Mouse (Mus musculus) spleen, postnatal 4 days (tissue): ENCODE results near the gene Hmx2.

ENCODE experiments used
- DNase-seq, 2 experiments: peaks; one replicate each; pipeline ENCODE4 v3.0.0; 2022; ENCODE audit warnings: low spot score in 2 of 2

The Hmx2 gene

GRCm38 (mm10) chr7:131556541-131557271 is 8.1 kb downstream of the Hmx2 start:
- no peak for DNase-seq

GRCm38 (mm10) chr7:131557751-131558150 is 9.2 kb downstream of the Hmx2 start:
- DNase-seq: no peak

- peak; percentile 87 to 90 for DNase-seq
These were observed 11.6 kb downstream of the Hmx2 start, which contains the start of gene Bub3 for GRCm38 (mm10) chr7:131559986-131560696. TSS of gene Bub3 (plus strand) at chr7:131560222.

GRCm38 (mm10) chr7:131560697-131561042 is 12.1 kb downstream of the Hmx2 start:
- DNase-seq: no peak

- no peak for DNase-seq
These were observed 26.7 kb downstream of the Hmx2 start for GRCm38 (mm10) chr7:131575246-131575645.

GRCm38 (mm10) chr7:131582178-131582577 is 33.6 kb downstream of the Hmx2 start:
- no peak for DNase-seq

GRCm38 (mm10) chr7:131585551-131585950 is 37.0 kb downstream of the Hmx2 start:
- DNase-seq: no peak

GRCm38 (mm10) chr7:131597779-131598482 is 49.4 kb downstream of the Hmx2 start:
- no peak for DNase-seq

GRCm38 (mm10) chr7:131598483-131598824 is 49.9 kb downstream of the Hmx2 start:
- no peak for DNase-seq

GRCm38 (mm10) chr7:131602106-131602505 is 53.5 kb downstream of the Hmx2 start:
- no peak for DNase-seq

GRCm38 (mm10) chr7:131603186-131603585 is 54.6 kb downstream of the Hmx2 start:
- no peak for DNase-seq

GRCm38 (mm10) chr7:131604946-131605345 is 56.4 kb downstream of the Hmx2 start:
- no peak for DNase-seq

- DNase-seq: no peak
These were observed 56.9 kb downstream of the Hmx2 start for GRCm38 (mm10) chr7:131605481-131605880.
